Mouse (Mus musculus): ENCODE data around the gene Mov10l1.

GRCm38 (mm10) chr15:89058736-89059135, 76.0 kb downstream of the Mov10l1 start:
- TF ChIP-seq CTCF (IDR thresholded peaks at IDR 0.05; ENCODE audit: low read depth, low read length) (no peak), GATA1 (IDR thresholded peaks at IDR 0.05; ENCODE audit: borderline replicate concordance, low read length) (no peak), GATA2 (IDR thresholded peaks at IDR 0.05; ENCODE audit: borderline replicate concordance, low read depth, low read length) (no peak), TAL1 (conservative IDR thresholded peaks at IDR 0.05; ENCODE audit: low read depth, low read length) (no peak), POLR2AphosphoS5 (IDR thresholded peaks at IDR 0.05; ENCODE audit: insufficient replicate concordance, low read depth, low read length) (no peak)
